Mouse (Mus musculus): Measurements from ENCODE around the gene Ttll5. TPM values are rescaled to one million over a fixed set of nuclear protein-coding genes. Genes with fewer than 3 reads are reported as not detected.

The Ttll5 gene
- polyA plus RNA-seq, 1 experiment from 2014 or later, result 15.9 TPM

GRCm38 (mm10) chr12:85800031-85800430 is 24.4 kb upstream of the Ttll5 start:
- no peaks in the 10 kb centered on the region for H3K9me3 ChIP-seq (ENCODE audit: control insufficient read depth, low read length)
- no peaks in the 10 kb centered on the region for H3K36me3 ChIP-seq (ENCODE audit: control insufficient read depth, insufficient read depth)
- H3K4me3 ChIP-seq (replicated peaks; ENCODE audit: low read length), result no peak overlapping the region
- no peak overlapping the region for H3K4me2 ChIP-seq (ENCODE audit: low read length)
- H3K9ac ChIP-seq (replicated peaks; ENCODE audit: low read depth, low read length), result no peak overlapping the region
- WGBS, result 58% methylated on average over 9 of the region's 9 CpGs
- no peaks in the 10 kb centered on the region for H3K4me1 ChIP-seq (replicated peaks; ENCODE audit: control insufficient read depth, insufficient read depth, low read length)
- H3K27ac ChIP-seq (ENCODE audit: low read length), result no peak overlapping the region
- ATAC-seq, result no peak
- no peaks in the 10 kb centered on the region for H3K27me3 ChIP-seq (replicated peaks; ENCODE audit: control insufficient read depth, insufficient read depth, low read length)

- H3K9ac ChIP-seq (replicated peaks; ENCODE audit: low read depth, low read length), result no peak overlapping the region
- no peak overlapping the region for H3K27ac ChIP-seq (ENCODE audit: low read length)
- ATAC-seq, result no peak
- 78% methylated on average over 6 of the region's 6 CpGs for WGBS
- H3K9me3 ChIP-seq (ENCODE audit: control insufficient read depth, low read length), result no peaks in the 10 kb centered on the region
- H3K4me1 ChIP-seq (replicated peaks; ENCODE audit: control insufficient read depth, insufficient read depth, low read length), result no peaks in the 10 kb centered on the region
- H3K36me3 ChIP-seq (ENCODE audit: control insufficient read depth, insufficient read depth), result peaks cover 3% of the 10 kb centered on the region
- no peak overlapping the region for H3K4me3 ChIP-seq (replicated peaks; ENCODE audit: low read length)
- no peaks in the 10 kb centered on the region for H3K27me3 ChIP-seq (replicated peaks; ENCODE audit: control insufficient read depth, insufficient read depth, low read length)
- no peak overlapping the region for H3K4me2 ChIP-seq (ENCODE audit: low read length)
These were observed 14.7 kb upstream of the Ttll5 start for GRCm38 (mm10) chr12:85809726-85810125.

- Histone ChIP-seq H3K9ac (replicated peaks; ENCODE audit: low read depth, low read length) (no peak overlapping the region), H3K4me3 (replicated peaks; ENCODE audit: low read length) (no peak overlapping the region), H3K4me1 (replicated peaks; ENCODE audit: control insufficient read depth, insufficient read depth, low read length) (no peaks in the 10 kb centered on the region), H3K4me2 (ENCODE audit: low read length) (no peak overlapping the region), H3K36me3 (ENCODE audit: control insufficient read depth, insufficient read depth) (peaks cover 4% of the 10 kb centered on the region), H3K9me3 (ENCODE audit: control insufficient read depth, low read length) (no peaks in the 10 kb centered on the region), H3K27ac (ENCODE audit: low read length) (no peak overlapping the region), H3K27me3 (replicated peaks; ENCODE audit: control insufficient read depth, insufficient read depth, low read length) (no peaks in the 10 kb centered on the region)
- no peak for ATAC-seq
These were observed 13.5 kb upstream of the Ttll5 start for GRCm38 (mm10) chr12:85810959-85811358.

- 96% methylated on average over 4 of the region's 4 CpGs for WGBS
- peaks cover 6% of the 10 kb centered on the region for H3K36me3 ChIP-seq (ENCODE audit: control insufficient read depth, insufficient read depth)
These were observed 12.8 kb upstream of the Ttll5 start for GRCm38 (mm10) chr12:85811676-85812075.

GRCm38 (mm10) chr12:85813599-85813998 is 10.9 kb upstream of the Ttll5 start:
- peaks cover 11% of the 10 kb centered on the region for H3K36me3 ChIP-seq (ENCODE audit: control insufficient read depth, insufficient read depth)
- no peak for ATAC-seq
- WGBS, result 86% methylated on average over 2 of the region's 2 CpGs

More at GRCm38 (mm10) chr12:85811676-85812075, 12.8 kb upstream of the Ttll5 start:
- Histone ChIP-seq H3K9me3 (ENCODE audit: control insufficient read depth, low read length) (no peaks in the 10 kb centered on the region), H3K9ac (replicated peaks; ENCODE audit: low read depth, low read length) (no peak overlapping the region), H3K4me1 (replicated peaks; ENCODE audit: control insufficient read depth, insufficient read depth, low read length) (no peaks in the 10 kb centered on the region), H3K27me3 (replicated peaks; ENCODE audit: control insufficient read depth, insufficient read depth, low read length) (no peaks in the 10 kb centered on the region), H3K4me2 (ENCODE audit: low read length) (no peak overlapping the region), H3K27ac (ENCODE audit: low read length) (no peak overlapping the region), H3K4me3 (replicated peaks; ENCODE audit: low read length) (no peak overlapping the region)
- ATAC-seq, result no peak

GRCm38 (mm10) chr12:85822051-85822450 is 2.4 kb upstream of the Ttll5 start:
- no peak overlapping the region for H3K4me2 ChIP-seq (ENCODE audit: low read length)
- no peaks in the 10 kb centered on the region for H3K9me3 ChIP-seq (ENCODE audit: control insufficient read depth, low read length)
- H3K4me1 ChIP-seq (replicated peaks; ENCODE audit: control insufficient read depth, insufficient read depth, low read length), result peaks cover 16% of the 10 kb centered on the region
- WGBS, result 76% methylated on average over 9 of the region's 9 CpGs
- H3K27ac ChIP-seq (ENCODE audit: low read length), result no peak overlapping the region
- ATAC-seq, result no peak
- no peak overlapping the region for H3K9ac ChIP-seq (replicated peaks; ENCODE audit: low read depth, low read length)
- no peaks in the 10 kb centered on the region for H3K27me3 ChIP-seq (replicated peaks; ENCODE audit: control insufficient read depth, insufficient read depth, low read length)
- H3K4me3 ChIP-seq (replicated peaks; ENCODE audit: low read length), result no peak overlapping the region
- H3K36me3 ChIP-seq (ENCODE audit: control insufficient read depth, insufficient read depth), result peaks cover 7% of the 10 kb centered on the region

More at GRCm38 (mm10) chr12:85813599-85813998, 10.9 kb upstream of the Ttll5 start:
- no peak overlapping the region for H3K27ac ChIP-seq (ENCODE audit: low read length)
- H3K27me3 ChIP-seq (replicated peaks; ENCODE audit: control insufficient read depth, insufficient read depth, low read length), result no peaks in the 10 kb centered on the region
- H3K4me1 ChIP-seq (replicated peaks; ENCODE audit: control insufficient read depth, insufficient read depth, low read length), result no peaks in the 10 kb centered on the region
- H3K9me3 ChIP-seq (ENCODE audit: control insufficient read depth, low read length), result no peaks in the 10 kb centered on the region
- no peak overlapping the region for H3K9ac ChIP-seq (replicated peaks; ENCODE audit: low read depth, low read length)
- no peak overlapping the region for H3K4me2 ChIP-seq (ENCODE audit: low read length)
- no peak overlapping the region for H3K4me3 ChIP-seq (replicated peaks; ENCODE audit: low read length)

GRCm38 (mm10) chr12:85825361-85825760 is 902 bp downstream of the Ttll5 start:
- Histone ChIP-seq H3K4me1 (replicated peaks; ENCODE audit: control insufficient read depth, insufficient read depth, low read length) (peaks cover 16% of the 10 kb centered on the region), H3K27me3 (replicated peaks; ENCODE audit: control insufficient read depth, insufficient read depth, low read length) (no peaks in the 10 kb centered on the region), H3K9me3 (ENCODE audit: control insufficient read depth, low read length) (no peaks in the 10 kb centered on the region), H3K27ac (ENCODE audit: low read length) (peak overlapping the region; percentile 94), H3K4me3 (replicated peaks; ENCODE audit: low read length) (peak overlapping the region; percentile 90), H3K4me2 (ENCODE audit: low read length) (peak overlapping the region; percentile 82), H3K36me3 (ENCODE audit: control insufficient read depth, insufficient read depth) (no peaks in the 10 kb centered on the region), H3K9ac (replicated peaks; ENCODE audit: low read depth, low read length) (peak overlapping the region; percentile 74)
- 6% methylated on average over 8 of the region's 8 CpGs for whole genome bisulfite sequencing
- no peak for ATAC-seq

- ATAC-seq, result no peak
- no peaks in the 10 kb centered on the region for H3K9me3 ChIP-seq (ENCODE audit: control insufficient read depth, low read length)
- 64% methylated on average over 2 of the region's 2 CpGs for WGBS
- no peak overlapping the region for H3K9ac ChIP-seq (replicated peaks; ENCODE audit: low read depth, low read length)
- H3K27ac ChIP-seq (ENCODE audit: low read length), result no peak overlapping the region
- H3K27me3 ChIP-seq (replicated peaks; ENCODE audit: control insufficient read depth, insufficient read depth, low read length), result no peaks in the 10 kb centered on the region
- peaks cover 16% of the 10 kb centered on the region for H3K4me1 ChIP-seq (replicated peaks; ENCODE audit: control insufficient read depth, insufficient read depth, low read length)
- H3K4me2 ChIP-seq (ENCODE audit: low read length), result no peak overlapping the region
- H3K36me3 ChIP-seq (ENCODE audit: control insufficient read depth, insufficient read depth), result no peaks in the 10 kb centered on the region
- no peak overlapping the region for H3K4me3 ChIP-seq (replicated peaks; ENCODE audit: low read length)
These were observed 1.4 kb downstream of the Ttll5 start for GRCm38 (mm10) chr12:85825822-85826221.

GRCm38 (mm10) chr12:85828856-85829255 is 4.4 kb downstream of the Ttll5 start:
- no peaks in the 10 kb centered on the region for H3K9me3 ChIP-seq (ENCODE audit: control insufficient read depth, low read length)

GRCm38 (mm10) chr12:85829866-85830265 is 5.4 kb downstream of the Ttll5 start:
- no peaks in the 10 kb centered on the region for H3K27me3 ChIP-seq (replicated peaks; ENCODE audit: control insufficient read depth, insufficient read depth, low read length)
- no peak overlapping the region for H3K27ac ChIP-seq (ENCODE audit: low read length)
- WGBS, result 94% methylated on average over 3 of the region's 3 CpGs
- no peak overlapping the region for H3K4me2 ChIP-seq (ENCODE audit: low read length)
- no peak for ATAC-seq
- H3K36me3 ChIP-seq (ENCODE audit: control insufficient read depth, insufficient read depth), result peaks cover 2% of the 10 kb centered on the region; the same call in 1 of the 2 replicates
- no peak overlapping the region for H3K4me3 ChIP-seq (replicated peaks; ENCODE audit: low read length)
- no peak overlapping the region for H3K9ac ChIP-seq (replicated peaks; ENCODE audit: low read depth, low read length)
- no peaks in the 10 kb centered on the region for H3K9me3 ChIP-seq (ENCODE audit: control insufficient read depth, low read length)
- no peaks in the 10 kb centered on the region; the same call in 1 of the 2 replicates for H3K4me1 ChIP-seq (replicated peaks; ENCODE audit: control insufficient read depth, insufficient read depth, low read length)

More at GRCm38 (mm10) chr12:85828856-85829255, 4.4 kb downstream of the Ttll5 start:
- 89% methylated on average over 3 of the region's 3 CpGs for WGBS
- Histone ChIP-seq H3K9ac (replicated peaks; ENCODE audit: low read depth, low read length) (no peak overlapping the region), H3K36me3 (ENCODE audit: control insufficient read depth, insufficient read depth) (peaks cover 2% of the 10 kb centered on the region; the same call in 1 of the 2 replicates), H3K27ac (ENCODE audit: low read length) (no peak overlapping the region), H3K4me3 (replicated peaks; ENCODE audit: low read length) (no peak overlapping the region), H3K4me1 (replicated peaks; ENCODE audit: control insufficient read depth, insufficient read depth, low read length) (peaks cover 1% of the 10 kb centered on the region), H3K4me2 (ENCODE audit: low read length) (no peak overlapping the region), H3K27me3 (replicated peaks; ENCODE audit: control insufficient read depth, insufficient read depth, low read length) (no peaks in the 10 kb centered on the region)
- ATAC-seq, result no peak

Measured in forebrain, embryonic 16.5 days (tissue).